Mouse (Mus musculus): Measurements from ENCODE around the gene Jag2. TPM values are rescaled to one million over a fixed set of nuclear protein-coding genes. Genes with fewer than 3 reads are reported as not detected.

Gene Jag2
- polyA plus RNA-seq, 1 experiment, result 6.4 TPM

DNA sequence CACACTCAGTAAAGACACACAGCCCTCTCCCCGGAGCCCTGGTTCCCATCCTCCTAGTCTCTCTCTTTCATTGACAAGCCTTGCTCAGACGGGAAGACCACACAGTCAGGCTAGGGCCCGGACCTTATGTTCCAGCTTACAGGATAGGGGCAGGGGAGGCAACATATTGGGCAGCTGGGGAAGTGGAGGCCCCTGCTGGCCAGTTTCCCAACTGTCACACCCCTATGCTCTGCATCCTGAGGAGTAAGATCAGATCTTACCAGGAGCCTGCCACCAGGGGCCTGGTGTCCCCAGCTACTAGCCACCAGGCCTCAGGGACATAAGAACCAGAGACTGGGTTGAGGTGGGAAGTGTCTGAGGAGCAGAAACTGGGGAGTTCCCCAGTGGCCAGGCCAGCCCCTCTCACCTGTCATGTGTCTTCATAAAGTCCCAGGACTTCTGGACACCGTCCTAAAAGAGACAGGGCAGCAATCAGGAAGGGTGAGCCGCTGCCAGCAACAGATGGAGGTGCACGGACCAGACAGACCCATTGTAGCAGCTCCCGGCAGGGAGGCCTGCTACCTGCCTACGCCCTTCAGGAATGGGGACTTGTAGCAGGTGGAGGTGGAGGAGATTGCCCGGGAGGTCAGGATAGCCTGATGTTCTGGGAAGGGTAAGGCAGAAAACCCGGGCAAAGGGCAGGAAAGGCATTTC lies 9.4 kb upstream of the Jag2 start:
- Histone ChIP-seq H3K4me3 (replicated peaks; ENCODE audit: control insufficient read depth, low read depth, low read length) (no peak overlapping the region), H3K4me1 (ENCODE audit: control insufficient read depth, insufficient read depth, low read length) (no peaks in the 10 kb centered on the region; the same call in 1 of the 2 replicates), H3K27ac (ENCODE audit: control insufficient read depth, insufficient read depth, low read depth, low read length, poor library complexity) (no peak overlapping the region)
- WGBS, result 71% methylated on average over 10 of the region's 10 CpGs
- TF ChIP-seq CTCF (IDR thresholded peaks at IDR 0.05; ENCODE audit: control insufficient read depth, insufficient read depth, low read length), result peak; percentile 13; the same call in 1 of the 2 replicates
- TF ChIP-seq POLR2A (IDR thresholded peaks at IDR 0.05; ENCODE audit: borderline replicate concordance, control insufficient read depth, low read depth, low read length), result no peak

DNA sequence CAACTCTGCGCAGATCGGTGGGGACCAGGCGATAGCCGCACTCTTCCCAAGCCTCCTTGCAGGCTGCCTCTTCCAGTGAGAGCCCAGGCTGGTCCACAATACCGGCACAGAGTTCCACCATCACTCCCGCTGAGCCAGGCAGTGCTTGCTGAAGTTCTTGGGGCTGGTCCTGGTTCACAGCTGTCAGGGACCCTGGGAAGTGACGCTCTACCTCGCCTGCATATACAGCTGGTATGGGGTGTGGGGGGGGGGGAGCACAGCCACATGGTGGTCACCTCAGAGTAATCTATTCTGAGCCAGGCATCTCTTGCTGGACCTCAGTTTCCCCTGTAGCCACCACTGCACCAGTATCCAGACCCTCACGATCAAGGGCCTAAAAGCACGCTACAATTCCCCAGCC lies 8.8 kb upstream of the Jag2 start:
- H3K4me1 ChIP-seq (ENCODE audit: control insufficient read depth, insufficient read depth, low read length), result no peaks in the 10 kb centered on the region; the same call in 1 of the 2 replicates
- 84% methylated on average over 10 of the region's 10 CpGs for WGBS
- TF ChIP-seq CTCF (IDR thresholded peaks at IDR 0.05; ENCODE audit: control insufficient read depth, insufficient read depth, low read length) (no peak), POLR2A (IDR thresholded peaks at IDR 0.05; ENCODE audit: borderline replicate concordance, control insufficient read depth, low read depth, low read length) (no peak)
- no peak overlapping the region for H3K4me3 ChIP-seq (replicated peaks; ENCODE audit: control insufficient read depth, low read depth, low read length)
- H3K27ac ChIP-seq (ENCODE audit: control insufficient read depth, insufficient read depth, low read depth, low read length, poor library complexity), result no peak overlapping the region

DNA sequence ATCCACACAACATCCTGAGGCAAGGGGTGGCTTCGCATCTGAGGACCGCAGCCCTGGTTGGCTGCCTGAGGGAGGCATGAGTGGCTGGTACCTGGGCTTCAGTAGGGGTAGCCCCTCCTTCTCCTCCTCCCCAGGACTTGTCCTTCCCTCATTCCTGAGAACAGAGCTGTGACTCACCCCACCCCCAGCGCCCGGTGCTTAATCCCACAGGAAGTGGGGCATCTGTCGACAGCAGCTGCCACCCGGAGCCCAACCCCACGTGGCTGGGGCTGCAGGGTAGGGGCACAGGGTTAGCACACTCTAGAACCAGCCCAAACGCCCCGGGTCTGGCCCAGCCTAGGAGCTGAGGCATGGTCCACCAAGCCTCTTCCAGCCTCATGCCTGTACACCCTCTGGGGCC lies 8.3 kb upstream of the Jag2 start:
- H3K4me1 ChIP-seq (ENCODE audit: control insufficient read depth, insufficient read depth, low read length), result no peaks in the 10 kb centered on the region; the same call in 1 of the 2 replicates
- TF ChIP-seq CTCF (IDR thresholded peaks at IDR 0.05; ENCODE audit: control insufficient read depth, insufficient read depth, low read length) (no peak), POLR2A (IDR thresholded peaks at IDR 0.05; ENCODE audit: borderline replicate concordance, control insufficient read depth, low read depth, low read length) (no peak)

DNA sequence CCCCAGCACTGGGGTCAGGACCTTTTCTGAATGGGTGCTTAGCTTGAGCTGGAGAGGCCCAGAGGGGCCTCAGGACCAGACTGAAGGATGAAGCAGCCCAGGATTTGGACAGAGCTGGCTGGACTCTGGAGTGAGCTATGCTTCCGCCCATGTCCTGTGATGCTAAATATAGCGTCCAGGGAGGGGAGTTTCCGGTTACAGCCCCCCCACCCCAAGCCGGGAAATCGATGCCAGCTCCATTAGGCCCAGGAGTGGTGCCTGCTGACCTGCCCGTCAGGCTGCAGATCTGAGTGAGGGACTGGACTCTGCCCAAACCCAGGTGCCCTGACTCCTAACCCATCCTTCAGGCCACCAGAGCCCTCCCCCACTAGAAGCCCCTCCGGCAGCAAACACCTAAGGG lies 3.1 kb upstream of the Jag2 start:
- 55% methylated on average over 7 of the region's 7 CpGs for WGBS
- no peak overlapping the region for H3K4me3 ChIP-seq (replicated peaks; ENCODE audit: control insufficient read depth, low read depth, low read length)
- H3K4me1 ChIP-seq (ENCODE audit: control insufficient read depth, insufficient read depth, low read length), result no peaks in the 10 kb centered on the region; the same call in 1 of the 2 replicates
- TF ChIP-seq CTCF (IDR thresholded peaks at IDR 0.05; ENCODE audit: control insufficient read depth, insufficient read depth, low read length) (no peak), POLR2A (IDR thresholded peaks at IDR 0.05; ENCODE audit: borderline replicate concordance, control insufficient read depth, low read depth, low read length) (no peak)
- H3K27ac ChIP-seq (ENCODE audit: control insufficient read depth, insufficient read depth, low read depth, low read length, poor library complexity), result no peak overlapping the region

More for the DNA sequence above, 8.3 kb upstream of the Jag2 start:
- H3K4me3 ChIP-seq (replicated peaks; ENCODE audit: control insufficient read depth, low read depth, low read length), result no peak overlapping the region
- no peak overlapping the region for H3K27ac ChIP-seq (ENCODE audit: control insufficient read depth, insufficient read depth, low read depth, low read length, poor library complexity)
- 38% methylated on average over 9 of the region's 9 CpGs for WGBS

DNA sequence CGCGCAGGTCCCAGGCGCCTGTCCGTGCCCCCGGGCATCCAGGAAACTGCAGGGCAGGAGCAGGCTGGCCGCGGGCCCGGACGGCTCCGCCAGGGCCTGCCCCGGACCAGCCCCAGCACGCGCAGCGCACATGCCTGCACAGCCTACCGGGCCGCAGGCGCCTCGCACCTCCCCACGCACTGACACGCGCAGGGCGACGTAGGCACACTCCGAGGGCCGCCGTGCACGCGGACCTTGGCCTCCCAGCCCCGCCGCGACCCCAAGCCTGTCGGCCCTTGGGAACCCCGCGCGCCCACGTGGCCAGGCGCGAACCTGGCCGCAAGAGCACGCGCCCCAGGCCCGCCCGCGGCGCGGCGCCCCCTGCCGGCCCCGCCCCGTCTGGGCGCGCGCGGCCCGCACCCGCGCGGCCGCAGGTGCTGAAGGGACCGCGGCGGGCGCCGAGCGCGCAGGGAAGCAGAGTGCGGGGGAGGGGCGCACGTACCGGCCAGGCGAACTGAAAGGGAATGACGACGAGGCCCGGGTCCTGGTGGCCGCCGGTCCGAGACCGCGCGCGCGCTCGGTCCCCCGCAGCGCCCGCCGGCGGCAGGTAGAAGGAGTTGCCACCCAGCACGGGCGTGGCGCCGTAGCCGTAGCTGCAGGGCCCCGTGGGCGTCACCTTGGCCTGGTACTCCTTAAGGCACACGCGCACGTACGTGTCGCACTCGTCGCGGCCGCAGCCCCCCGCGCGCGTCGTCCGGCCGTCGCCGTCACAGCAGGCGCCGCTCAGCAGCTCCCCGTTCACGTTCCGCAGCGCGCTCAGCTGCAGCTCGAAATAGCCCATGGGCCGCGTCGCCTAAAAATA lies 955 bp downstream of the Jag2 start:
- H3K27ac ChIP-seq (ENCODE audit: control insufficient read depth, insufficient read depth, low read depth, low read length, poor library complexity), result no peak overlapping the region; the same call in 1 of the 2 replicates
- 4% methylated on average over 122 of the region's 124 CpGs for WGBS
- no peak for TF ChIP-seq POLR2A (IDR thresholded peaks at IDR 0.05; ENCODE audit: borderline replicate concordance, control insufficient read depth, low read depth, low read length)
- no peak for TF ChIP-seq CTCF (IDR thresholded peaks at IDR 0.05; ENCODE audit: control insufficient read depth, insufficient read depth, low read length)
- H3K4me3 ChIP-seq (replicated peaks; ENCODE audit: control insufficient read depth, low read depth, low read length), result no peak overlapping the region
- H3K4me1 ChIP-seq (ENCODE audit: control insufficient read depth, insufficient read depth, low read length), result no peaks in the 10 kb centered on the region; the same call in 1 of the 2 replicates

DNA sequence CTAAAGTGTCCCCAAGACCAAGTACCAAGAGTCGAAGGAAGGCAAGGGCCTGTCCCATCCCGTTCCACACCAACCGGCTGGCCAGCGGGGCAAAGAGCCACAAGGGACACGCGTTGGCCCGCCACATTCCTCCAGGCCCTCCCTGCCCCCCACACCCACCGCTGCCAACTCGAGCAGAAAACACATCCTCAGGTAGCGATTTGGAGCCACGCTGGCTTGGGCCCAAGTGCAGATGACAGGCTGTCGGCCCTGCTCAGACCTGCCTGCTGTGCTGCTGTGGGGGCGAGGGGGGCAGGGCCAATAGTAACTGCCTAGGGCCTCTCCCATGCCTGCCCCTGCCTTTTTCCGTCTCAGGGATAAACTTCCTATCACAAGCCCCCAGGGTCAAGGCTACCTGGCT lies 2.3 kb downstream of the Jag2 start:
- H3K4me1 ChIP-seq (ENCODE audit: control insufficient read depth, insufficient read depth, low read length), result no peaks in the 10 kb centered on the region; the same call in 1 of the 2 replicates
- no peak overlapping the region for H3K27ac ChIP-seq (ENCODE audit: control insufficient read depth, insufficient read depth, low read depth, low read length, poor library complexity)
- no peak for TF ChIP-seq POLR2A (IDR thresholded peaks at IDR 0.05; ENCODE audit: borderline replicate concordance, control insufficient read depth, low read depth, low read length)
- TF ChIP-seq CTCF (IDR thresholded peaks at IDR 0.05; ENCODE audit: control insufficient read depth, insufficient read depth, low read length), result no peak
- WGBS, result 77% methylated on average over 14 of the region's 14 CpGs
- H3K4me3 ChIP-seq (replicated peaks; ENCODE audit: control insufficient read depth, low read depth, low read length), result no peak overlapping the region

DNA sequence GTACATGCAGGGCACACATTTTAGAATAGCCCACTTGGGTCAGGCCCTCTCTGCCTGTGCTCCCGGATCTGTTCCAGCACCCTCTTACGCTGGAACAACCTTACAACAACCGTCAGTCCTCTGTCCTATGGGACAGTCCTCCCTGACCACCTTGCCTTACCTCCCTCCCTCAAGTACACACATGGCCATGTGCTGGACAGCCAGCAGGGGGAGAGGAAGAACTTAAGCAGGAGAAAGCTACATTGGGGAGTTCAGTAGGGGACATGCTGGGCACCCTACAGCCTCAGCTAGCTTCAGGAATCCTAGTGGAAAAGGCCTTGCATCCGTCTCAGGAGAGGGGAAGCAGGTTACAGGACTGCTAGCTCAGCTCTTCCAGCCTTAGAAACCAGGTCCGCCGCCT lies 3.6 kb downstream of the Jag2 start:
- TF ChIP-seq CTCF (IDR thresholded peaks at IDR 0.05; ENCODE audit: control insufficient read depth, insufficient read depth, low read length) (no peak), POLR2A (IDR thresholded peaks at IDR 0.05; ENCODE audit: borderline replicate concordance, control insufficient read depth, low read depth, low read length) (no peak)
- no peaks in the 10 kb centered on the region; the same call in 1 of the 2 replicates for H3K4me1 ChIP-seq (ENCODE audit: control insufficient read depth, insufficient read depth, low read length)
- no peak overlapping the region for H3K4me3 ChIP-seq (replicated peaks; ENCODE audit: control insufficient read depth, low read depth, low read length)

DNA sequence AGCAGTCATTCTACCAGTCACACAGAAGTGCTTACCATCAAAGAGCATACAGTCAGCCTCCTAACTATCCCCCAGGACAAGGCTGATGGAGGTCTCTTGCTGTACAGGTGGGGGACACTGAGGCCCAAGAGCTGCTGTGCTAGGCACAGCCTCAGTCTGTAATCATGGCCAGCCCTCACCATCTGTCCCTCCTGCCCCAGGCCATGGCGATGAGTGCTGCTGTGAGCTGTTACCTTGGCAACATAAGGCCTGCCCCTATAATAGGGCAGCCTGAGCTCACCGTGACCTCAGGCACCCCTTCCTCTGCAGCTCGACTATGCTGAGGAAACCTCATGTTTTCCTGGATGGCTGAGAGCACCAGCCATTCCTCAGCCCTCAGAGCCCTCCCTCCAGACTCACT lies 7.0 kb downstream of the Jag2 start:
- Histone ChIP-seq H3K4me3 (replicated peaks; ENCODE audit: control insufficient read depth, low read depth, low read length) (no peak overlapping the region), H3K4me1 (ENCODE audit: control insufficient read depth, insufficient read depth, low read length) (no peaks in the 10 kb centered on the region), H3K27ac (ENCODE audit: control insufficient read depth, insufficient read depth, low read depth, low read length, poor library complexity) (no peak overlapping the region)
- TF ChIP-seq POLR2A (IDR thresholded peaks at IDR 0.05; ENCODE audit: borderline replicate concordance, control insufficient read depth, low read depth, low read length), result no peak
- TF ChIP-seq CTCF (IDR thresholded peaks at IDR 0.05; ENCODE audit: control insufficient read depth, insufficient read depth, low read length), result no peak
- WGBS, result 37% methylated on average over 3 of the region's 3 CpGs

More for the DNA sequence above, 3.6 kb downstream of the Jag2 start:
- H3K27ac ChIP-seq (ENCODE audit: control insufficient read depth, insufficient read depth, low read depth, low read length, poor library complexity), result no peak overlapping the region
- WGBS, result 86% methylated on average over 6 of the region's 6 CpGs
